Mouse (Mus musculus): ENCODE data around the gene Myh7b.
A peak's percentile ranks its signal among the peaks of the same experiment; 100 is the strongest.

The Myh7b gene

GRCm38 (mm10) chr2:155634562-155634961 is 23.6 kb downstream of the Myh7b start:
- DNase-seq (ENCODE audit: low read depth, low spot score): no peak

DNA sequence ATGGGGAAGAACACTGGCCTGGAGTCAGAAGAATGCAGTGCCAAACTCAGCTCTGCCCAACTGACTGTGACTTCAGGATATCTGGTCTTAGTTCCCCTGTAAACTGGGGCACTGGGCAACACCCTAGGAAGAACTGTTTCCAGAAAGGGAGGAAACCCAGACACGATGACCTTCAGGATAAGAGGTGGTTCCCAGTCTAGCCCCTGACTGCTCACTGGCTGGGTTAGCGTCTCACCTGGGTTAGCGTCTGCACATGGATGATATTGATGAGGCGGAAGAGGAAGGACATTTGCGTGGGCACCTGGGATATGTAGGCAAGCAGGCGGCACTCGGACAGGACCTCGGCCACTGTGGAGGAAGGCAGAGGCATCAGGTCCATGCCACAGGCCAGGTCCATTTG is 24.9 kb downstream of the Myh7b start:
- no peak for DNase-seq (ENCODE audit: low read depth, low spot score)

GRCm38 (mm10) chr2:155636881-155637280 is 25.9 kb downstream of the Myh7b start:
- no peak for DNase-seq (ENCODE audit: low read depth, low spot score)

DNA sequence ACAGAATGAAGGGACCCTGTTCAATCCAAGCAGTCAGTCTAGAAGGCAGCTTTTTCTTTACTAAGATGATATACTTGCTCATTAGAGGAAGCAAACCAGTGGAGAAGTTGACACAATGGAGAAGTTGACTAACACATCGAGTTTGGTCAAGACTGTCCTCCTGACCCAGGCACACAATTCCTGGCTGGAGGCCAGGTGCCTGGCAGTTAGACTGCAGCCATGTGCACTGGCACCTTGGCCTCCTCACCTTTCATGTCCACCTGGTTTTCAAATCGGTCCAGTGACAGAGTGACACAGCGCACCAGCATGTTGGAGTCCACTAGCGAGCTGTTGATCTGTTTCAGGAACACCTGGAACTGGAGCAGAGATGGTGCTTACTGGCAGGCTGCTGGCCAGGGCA is 26.4 kb downstream of the Myh7b start:
- DNase-seq (ENCODE audit: low read depth, low spot score): no peak

- DNase-seq (ENCODE audit: low read depth, low spot score): no peak
Measured at GRCm38 (mm10) chr2:155640656-155641055, 29.6 kb downstream of the Myh7b start.

GRCm38 (mm10) chr2:155641540-155642472 is 30.8 kb downstream of the Myh7b start:
- DNase-seq (ENCODE audit: low read depth, low spot score): no peak

DNA sequence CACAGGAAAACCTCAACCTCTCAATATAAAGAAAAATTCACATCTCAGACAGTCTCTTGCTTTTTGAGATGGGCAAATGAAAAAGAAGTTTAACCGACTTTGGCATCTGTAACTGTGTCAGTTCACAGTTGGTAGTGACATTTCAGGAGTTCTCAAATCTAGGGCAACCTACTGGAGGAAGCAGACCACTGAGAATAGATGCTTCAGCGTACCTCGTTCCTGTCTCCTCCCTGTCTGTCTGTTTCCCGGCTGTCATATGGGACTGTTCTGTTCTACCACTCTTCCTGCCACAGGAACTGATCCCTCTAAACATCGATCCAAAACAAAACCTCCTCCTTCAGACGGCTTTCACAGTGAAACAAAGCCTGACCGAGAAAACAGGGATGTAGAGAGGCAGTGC is 34.7 kb downstream of the Myh7b start:
- no peak for DNase-seq (ENCODE audit: low read depth, low spot score)

- no peak for DNase-seq (ENCODE audit: low read depth, low spot score)
Measured at GRCm38 (mm10) chr2:155652618-155653017, 41.6 kb downstream of the Myh7b start.

DNA sequence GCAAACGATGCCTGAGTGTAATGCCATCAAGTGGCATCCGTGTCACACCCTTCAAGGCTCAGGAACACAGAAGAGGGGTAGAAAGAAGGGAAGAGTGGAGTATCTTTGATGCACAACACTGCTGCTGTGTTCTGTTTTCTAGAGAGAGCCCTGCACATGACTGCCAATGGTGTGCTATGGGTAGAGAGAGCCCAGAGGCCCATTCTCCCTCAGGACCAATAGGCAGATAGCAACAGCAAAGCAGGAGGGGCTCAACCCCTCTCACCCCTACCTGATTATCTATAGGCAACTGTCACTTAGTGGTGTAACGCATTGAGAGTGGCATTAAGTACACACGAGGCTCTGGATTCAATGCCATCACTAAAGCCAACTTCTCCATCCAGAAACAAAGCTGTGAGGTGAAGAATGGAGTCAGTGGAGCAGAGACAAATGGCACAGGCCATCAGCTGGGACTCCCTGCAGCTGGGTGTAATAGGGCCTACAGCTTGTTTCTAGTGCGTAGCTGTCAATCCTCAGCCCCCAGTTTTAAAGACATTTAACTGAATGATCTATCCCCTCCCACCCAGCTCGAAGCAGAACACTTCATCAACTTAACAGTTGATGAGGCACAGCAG is 44.9 kb downstream of the Myh7b start:
- DNase-seq (ENCODE audit: low read depth, low spot score): no peak

DNA sequence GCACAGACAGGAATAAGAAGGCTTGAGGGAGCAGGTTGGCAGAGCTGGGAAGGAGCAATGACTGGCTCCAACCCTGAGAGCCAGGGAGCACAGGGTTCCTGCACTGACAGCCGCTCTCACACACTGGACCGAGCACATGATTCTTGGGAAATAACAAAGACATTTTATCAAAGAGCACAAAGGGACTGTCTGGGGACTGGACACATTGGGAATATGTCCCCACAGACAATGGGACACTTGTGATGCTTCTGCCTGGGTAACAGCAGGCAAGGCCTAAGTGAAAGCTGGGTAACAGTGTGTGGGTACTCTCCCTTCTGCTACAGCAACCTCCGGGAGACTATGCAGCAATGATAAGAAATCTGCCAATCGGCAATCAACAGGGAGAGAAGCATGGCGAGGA is 51.4 kb downstream of the Myh7b start:
- no peak for DNase-seq (ENCODE audit: low read depth, low spot score)

DNA sequence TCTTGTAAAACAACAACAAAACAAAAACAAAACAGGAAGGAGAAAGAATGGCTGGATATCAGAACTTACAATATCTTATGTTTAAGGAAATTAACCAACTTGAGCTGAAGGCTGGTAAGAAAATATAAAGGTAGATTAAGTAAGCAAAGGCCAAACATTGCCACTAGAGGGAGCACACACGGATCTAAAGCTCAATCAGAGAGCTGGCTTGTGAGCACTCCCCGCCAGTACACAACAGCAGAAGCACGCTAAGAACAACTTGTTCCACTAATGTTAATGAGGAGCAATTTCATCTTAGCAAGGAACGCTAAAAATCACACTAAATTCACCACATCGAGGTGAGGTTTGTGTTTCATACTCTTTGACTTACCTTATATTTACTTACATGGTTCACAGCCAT is 52.1 kb downstream of the Myh7b start:
- DNase-seq (ENCODE audit: low read depth, low spot score): peak; percentile 22

DNA sequence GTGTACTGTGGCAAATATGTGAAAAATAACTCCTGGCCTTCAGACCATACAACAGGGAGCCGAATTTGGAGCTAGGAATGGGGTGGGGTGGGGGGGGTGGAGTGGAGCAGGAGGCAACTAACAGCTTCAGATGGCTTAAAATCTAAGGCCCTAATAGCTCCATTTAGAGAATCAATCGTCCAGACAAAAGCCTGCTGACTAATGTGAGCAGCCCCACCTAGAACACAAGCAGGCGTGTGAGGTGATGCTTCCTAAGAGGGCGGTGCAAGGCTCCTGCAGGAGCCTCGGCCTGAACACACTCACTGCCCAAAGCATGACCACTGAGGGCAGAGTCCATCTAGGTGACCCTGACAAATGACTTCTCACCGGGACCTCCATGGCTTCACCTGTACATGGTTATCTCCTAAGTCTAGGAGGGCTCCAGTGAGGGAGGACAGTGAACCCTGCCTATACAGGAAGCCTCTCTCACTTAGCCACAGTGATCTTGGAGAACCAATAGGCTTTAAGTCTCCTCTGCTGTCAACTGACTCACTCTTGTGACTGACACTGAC is 53.0 kb downstream of the Myh7b start:
- DNase-seq (ENCODE audit: low read depth, low spot score): no peak

- no peak for DNase-seq (ENCODE audit: low read depth, low spot score)
Measured at GRCm38 (mm10) chr2:155667881-155668280, 56.9 kb downstream of the Myh7b start.

DNA sequence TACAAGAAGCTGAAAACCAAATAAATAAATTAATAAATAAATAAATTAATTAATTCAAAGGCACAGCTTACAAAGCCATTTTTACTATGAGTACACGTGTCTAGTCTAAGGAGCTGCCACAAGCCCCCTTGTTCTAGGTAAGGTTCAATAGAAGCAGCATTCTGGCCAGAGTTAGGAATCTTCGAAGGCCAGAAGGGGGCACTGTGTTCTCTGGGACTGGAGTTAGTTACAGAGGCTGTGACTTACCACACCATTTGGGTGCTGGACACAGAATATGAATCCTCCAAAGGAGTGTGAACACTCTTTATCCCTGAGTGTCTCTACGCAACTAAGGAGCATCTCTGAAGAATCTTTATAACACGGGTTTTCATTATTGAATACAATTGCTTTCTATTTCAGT is 57.4 kb downstream of the Myh7b start:
- no peak for DNase-seq (ENCODE audit: low read depth, low spot score)

GRCm38 (mm10) chr2:155671236-155671635 is 60.2 kb downstream of the Myh7b start:
- DNase-seq (ENCODE audit: low read depth, low spot score): peak; percentile 29

DNA sequence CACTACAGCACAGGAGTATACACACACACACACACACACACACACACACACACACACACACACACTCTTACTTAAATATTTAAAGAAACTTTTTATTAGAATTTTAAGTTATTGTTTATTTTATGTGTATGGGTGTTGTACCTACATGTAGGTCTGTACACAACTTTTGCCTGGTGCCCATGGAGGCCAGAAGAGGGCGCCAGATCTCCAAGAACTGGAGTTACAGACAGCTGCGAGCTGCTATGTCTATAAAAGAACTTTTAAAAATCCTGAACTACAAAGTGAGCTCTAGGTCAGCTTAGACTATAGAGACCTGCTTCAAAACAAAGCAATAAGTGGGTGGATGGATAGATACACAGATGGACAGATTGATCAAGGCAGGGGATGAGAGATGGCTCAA is 62.5 kb downstream of the Myh7b start:
- DNase-seq (ENCODE audit: low read depth, low spot score): peak; percentile 40

GRCm38 (mm10) chr2:155675118-155675517 is 64.1 kb downstream of the Myh7b start:
- DNase-seq (ENCODE audit: low read depth, low spot score): no peak

- DNase-seq (ENCODE audit: low read depth, low spot score): no peak
Measured at GRCm38 (mm10) chr2:155679586-155680110, 68.6 kb downstream of the Myh7b start.

GRCm38 (mm10) chr2:155680591-155680990 is 69.6 kb downstream of the Myh7b start:
- DNase-seq (ENCODE audit: low read depth, low spot score): no peak

DNA sequence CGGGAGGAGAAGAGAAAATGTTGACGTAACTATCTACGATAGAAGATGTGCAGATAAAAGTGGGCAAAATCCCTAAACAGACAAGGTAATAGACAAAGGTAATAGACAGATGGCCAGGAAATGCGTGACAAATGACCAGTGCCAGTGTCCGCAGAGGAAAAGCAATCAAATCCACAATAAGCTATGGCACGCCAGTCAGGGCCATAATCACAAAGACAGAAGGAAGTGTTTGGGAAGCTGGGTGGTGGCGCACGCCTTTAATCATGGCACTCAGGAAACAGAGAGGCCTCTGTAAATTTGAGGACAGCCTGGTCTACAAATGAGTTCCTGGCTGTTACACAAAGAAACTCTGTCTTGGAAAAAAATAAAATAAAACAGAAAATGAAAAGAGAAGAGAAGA is 70.2 kb downstream of the Myh7b start:
- DNase-seq (ENCODE audit: low read depth, low spot score): no peak

GRCm38 (mm10) chr2:155681874-155682273 is 70.9 kb downstream of the Myh7b start:
- DNase-seq (ENCODE audit: low read depth, low spot score): no peak

GRCm38 (mm10) chr2:155683137-155683536 is 72.1 kb downstream of the Myh7b start:
- DNase-seq (ENCODE audit: low read depth, low spot score): no peak

DNA sequence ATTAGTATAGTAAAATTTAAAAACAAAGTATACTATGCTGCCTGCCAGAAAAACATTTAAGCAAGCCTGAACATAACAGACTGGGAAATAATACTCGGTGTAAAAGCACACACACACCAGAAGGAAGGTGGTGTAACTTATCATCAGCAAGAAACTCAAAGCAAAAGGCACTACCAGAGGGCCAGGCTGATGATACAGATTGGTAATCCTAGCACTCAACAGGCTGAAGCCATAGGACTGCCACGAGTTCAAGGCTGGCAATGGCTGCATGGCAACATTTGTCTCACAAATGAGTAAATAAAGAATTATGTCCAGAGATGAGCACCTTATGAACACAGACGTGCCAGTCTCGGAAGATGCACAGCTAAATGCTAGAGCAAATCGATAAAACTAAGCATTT is 72.8 kb downstream of the Myh7b start:
- DNase-seq (ENCODE audit: low read depth, low spot score): no peak

All from skeletal muscle tissue, adult 2 months (tissue).